Mouse (Mus musculus) heart, embryonic 12.5 days (tissue): ENCODE data around the gene Zcchc2. TPM values are rescaled to one million over a fixed set of nuclear protein-coding genes. Genes with fewer than 3 reads are reported as not detected.

Experiments
- ATAC-seq: fragments of 200-750 bp; cut with Nextera tagmentation; 2 replicates; pipeline ENCODE4 v1.8.0; 2017; ENCODE audit warnings: moderate TSS enrichment, moderate library complexity; ENCODE audit not compliant: insufficient number of reproducible peaks, low FRiP score
- H3K27ac ChIP-seq: fragments of 300-500 bp; sonication (generic); 2 replicates; pipeline ENCODE4 v1.5.1; 2016; ENCODE audit warnings: mild to moderate bottlenecking, moderate library complexity; ENCODE audit not compliant: poor library complexity, severe bottlenecking
- H3K27me3 ChIP-seq: fragments of 300-500 bp; sonication (generic); replicated peaks from 2 replicates; pipeline ENCODE4 v1.6.1; 2016; ENCODE audit warnings: mild to moderate bottlenecking, moderate library complexity
- H3K36me3 ChIP-seq: fragments of 300-500 bp; sonication (generic); 2 replicates; pipeline ENCODE4 v1.6.1; 2016; ENCODE audit warnings: mild to moderate bottlenecking, moderate library complexity
- H3K4me1 ChIP-seq: fragments of 300-500 bp; sonication (generic); replicated peaks from 2 replicates; pipeline ENCODE4 v1.6.1; 2016; ENCODE audit warnings: mild to moderate bottlenecking
- H3K4me2 ChIP-seq: fragments of 300-500 bp; sonication (generic); 2 replicates; pipeline ENCODE4 v1.6.1; 2016; ENCODE audit warnings: mild to moderate bottlenecking, moderate library complexity
- H3K4me3 ChIP-seq: fragments of 300-500 bp; sonication (generic); 2 replicates; pipeline ENCODE4 v1.5.1; 2016; ENCODE audit warnings: mild to moderate bottlenecking
- H3K9ac ChIP-seq: fragments of 300-500 bp; sonication (generic); 2 replicates; pipeline ENCODE4 v1.6.1; 2016; ENCODE audit warnings: mild to moderate bottlenecking, moderate library complexity
- H3K9me3 ChIP-seq: fragments of 300-500 bp; sonication (generic); replicated peaks from 2 replicates; pipeline ENCODE4 v1.6.1; 2016; ENCODE audit warnings: mild to moderate bottlenecking, moderate library complexity
- WGBS: fragments of 180-500 bp; shearing (Covaris S2); methylation state at CpG from one replicate; pipeline ENCODE4 v1.1.7; 2016; 5-methylcytosine and 5-hydroxymethylcytosine counted together
- polyA plus RNA-seq: library from polyadenylated mRNA; unstranded; fragments of >200 nt; fragmentation: Nextera tagmentation; extraction: Ambion mirVana; gene quantifications from 2 replicates; pipeline ENCODE4 v1.2.1, GENCODE M21; 2016

Gene Zcchc2
- polyA plus RNA-seq, 1 experiment from 2014 or later: 2.0 TPM

GRCm38 (mm10) chr1:106039326-106039725 is 49.1 kb downstream of the Zcchc2 start:
- Histone ChIP-seq H3K27me3 (no peaks in the 10 kb centered on the region), H3K36me3 (0 out of 2 replicates have a peak, but pooled peaks cover 2% of the 10 kb centered on the region), H3K4me3 (no peak overlapping the region), H3K4me2 (peak overlapping the region; percentile 25; the same call in 1 of the 2 replicates), H3K4me1 (peaks cover 40% of the 10 kb centered on the region), H3K27ac (peak overlapping the region; percentile 61), H3K9ac (no peak overlapping the region), H3K9me3 (0 out of 2 replicates have a peak, but pooled peaks cover 3% of the 10 kb centered on the region)
- no peak; the same call in 1 of the 2 replicates for ATAC-seq
- WGBS: 22% methylated on average over 6 of the region's 6 CpGs

- H3K9me3 ChIP-seq: 0 out of 2 replicates have a peak, but pooled peaks cover 3% of the 10 kb centered on the region
- no peaks in the 10 kb centered on the region for H3K27me3 ChIP-seq
- H3K36me3 ChIP-seq: 0 out of 2 replicates have a peak, but pooled peaks cover 2% of the 10 kb centered on the region
- peaks cover 34% of the 10 kb centered on the region for H3K4me1 ChIP-seq
- H3K4me2 ChIP-seq: no peak overlapping the region
- WGBS: 87% methylated on average over 4 of the region's 4 CpGs
- H3K4me3 ChIP-seq: no peak overlapping the region
- no peak for ATAC-seq
- no peak overlapping the region for H3K9ac ChIP-seq
- H3K27ac ChIP-seq: no peak overlapping the region
Observed at GRCm38 (mm10) chr1:106040271-106040670, 50.1 kb downstream of the Zcchc2 start.

- H3K27ac ChIP-seq: no peak overlapping the region
- no peak overlapping the region for H3K9ac ChIP-seq
- peaks cover 31% of the 10 kb centered on the region for H3K4me1 ChIP-seq
- 88% methylated on average over 9 of the region's 9 CpGs for WGBS
- H3K9me3 ChIP-seq: 0 out of 2 replicates have a peak, but pooled peaks cover 3% of the 10 kb centered on the region
- ATAC-seq: no peak
- 0 out of 2 replicates have a peak, but pooled peaks cover 2% of the 10 kb centered on the region for H3K36me3 ChIP-seq
- H3K4me2 ChIP-seq: no peak overlapping the region
- H3K27me3 ChIP-seq: no peaks in the 10 kb centered on the region
- H3K4me3 ChIP-seq: no peak overlapping the region
Observed at GRCm38 (mm10) chr1:106042221-106042620, 52.0 kb downstream of the Zcchc2 start.

- WGBS: 61% methylated on average over 4 of the region's 4 CpGs
- Histone ChIP-seq H3K27me3 (no peaks in the 10 kb centered on the region), H3K36me3 (0 out of 2 replicates have a peak, but pooled peaks cover 2% of the 10 kb centered on the region), H3K9ac (no peak overlapping the region), H3K4me1 (peaks cover 27% of the 10 kb centered on the region), H3K4me3 (no peak overlapping the region), H3K27ac (no peak overlapping the region), H3K4me2 (no peak overlapping the region), H3K9me3 (0 out of 2 replicates have a peak, but pooled peaks cover 3% of the 10 kb centered on the region)
- no peak for ATAC-seq
Observed at GRCm38 (mm10) chr1:106043053-106043820, 53.0 kb downstream of the Zcchc2 start.

- ATAC-seq: no peak
- WGBS: 90% methylated on average over 6 of the region's 6 CpGs
Observed at GRCm38 (mm10) chr1:106049036-106049435, 58.8 kb downstream of the Zcchc2 start.

GRCm38 (mm10) chr1:106054978-106055377 is 64.8 kb downstream of the Zcchc2 start:
- 76% methylated on average over 6 of the region's 6 CpGs for WGBS
- H3K4me3 ChIP-seq: no peak overlapping the region
- H3K4me1 ChIP-seq: no peaks in the 10 kb centered on the region
- H3K4me2 ChIP-seq: no peak overlapping the region
- no peaks in the 10 kb centered on the region for H3K36me3 ChIP-seq
- H3K9me3 ChIP-seq: no peaks in the 10 kb centered on the region
- H3K9ac ChIP-seq: no peak overlapping the region
- no peaks in the 10 kb centered on the region for H3K27me3 ChIP-seq
- ATAC-seq: no peak
- H3K27ac ChIP-seq: no peak overlapping the region

More at GRCm38 (mm10) chr1:106049036-106049435, 58.8 kb downstream of the Zcchc2 start:
- no peak overlapping the region for H3K9ac ChIP-seq
- no peak overlapping the region for H3K27ac ChIP-seq
- H3K36me3 ChIP-seq: no peaks in the 10 kb centered on the region
- no peak overlapping the region for H3K4me2 ChIP-seq
- H3K9me3 ChIP-seq: no peaks in the 10 kb centered on the region
- no peaks in the 10 kb centered on the region for H3K4me1 ChIP-seq
- H3K4me3 ChIP-seq: no peak overlapping the region
- no peaks in the 10 kb centered on the region for H3K27me3 ChIP-seq

GRCm38 (mm10) chr1:106058355-106058754 is 68.1 kb downstream of the Zcchc2 start:
- Histone ChIP-seq H3K27ac (no peak overlapping the region), H3K9ac (no peak overlapping the region), H3K36me3 (no peaks in the 10 kb centered on the region), H3K27me3 (no peaks in the 10 kb centered on the region), H3K4me1 (no peaks in the 10 kb centered on the region), H3K4me2 (no peak overlapping the region), H3K4me3 (no peak overlapping the region), H3K9me3 (no peaks in the 10 kb centered on the region)
- 33% methylated on average over 5 of the region's 5 CpGs for WGBS
- no peak for ATAC-seq

- Histone ChIP-seq H3K4me1 (peaks cover 12% of the 10 kb centered on the region), H3K4me2 (no peak overlapping the region), H3K27ac (no peak overlapping the region), H3K27me3 (no peaks in the 10 kb centered on the region), H3K4me3 (no peak overlapping the region), H3K36me3 (no peaks in the 10 kb centered on the region), H3K9me3 (no peaks in the 10 kb centered on the region), H3K9ac (no peak overlapping the region)
- WGBS: 72% methylated on average over 4 of the region's 4 CpGs
- no peak for ATAC-seq
Observed at GRCm38 (mm10) chr1:106059516-106060277, 69.5 kb downstream of the Zcchc2 start.

- H3K4me2 ChIP-seq: no peak overlapping the region
- H3K9ac ChIP-seq: no peak overlapping the region
- WGBS: 77% methylated on average over 4 of the region's 4 CpGs
- peaks cover 14% of the 10 kb centered on the region for H3K4me1 ChIP-seq
- H3K27me3 ChIP-seq: no peaks in the 10 kb centered on the region
- ATAC-seq: no peak
- no peak overlapping the region for H3K27ac ChIP-seq
- H3K9me3 ChIP-seq: no peaks in the 10 kb centered on the region
- no peak overlapping the region for H3K4me3 ChIP-seq
- H3K36me3 ChIP-seq: no peaks in the 10 kb centered on the region
Observed at GRCm38 (mm10) chr1:106061185-106061910, 71.1 kb downstream of the Zcchc2 start.

GRCm38 (mm10) chr1:106062891-106063590 is 72.8 kb downstream of the Zcchc2 start:
- Histone ChIP-seq H3K4me1 (peaks cover 14% of the 10 kb centered on the region), H3K36me3 (no peaks in the 10 kb centered on the region), H3K4me3 (no peak overlapping the region), H3K27ac (no peak overlapping the region), H3K27me3 (no peaks in the 10 kb centered on the region), H3K9ac (no peak overlapping the region), H3K9me3 (no peaks in the 10 kb centered on the region), H3K4me2 (no peak overlapping the region)
- WGBS: 82% methylated on average over 9 of the region's 9 CpGs
- ATAC-seq: no peak
